In the genomic region with DNA sequence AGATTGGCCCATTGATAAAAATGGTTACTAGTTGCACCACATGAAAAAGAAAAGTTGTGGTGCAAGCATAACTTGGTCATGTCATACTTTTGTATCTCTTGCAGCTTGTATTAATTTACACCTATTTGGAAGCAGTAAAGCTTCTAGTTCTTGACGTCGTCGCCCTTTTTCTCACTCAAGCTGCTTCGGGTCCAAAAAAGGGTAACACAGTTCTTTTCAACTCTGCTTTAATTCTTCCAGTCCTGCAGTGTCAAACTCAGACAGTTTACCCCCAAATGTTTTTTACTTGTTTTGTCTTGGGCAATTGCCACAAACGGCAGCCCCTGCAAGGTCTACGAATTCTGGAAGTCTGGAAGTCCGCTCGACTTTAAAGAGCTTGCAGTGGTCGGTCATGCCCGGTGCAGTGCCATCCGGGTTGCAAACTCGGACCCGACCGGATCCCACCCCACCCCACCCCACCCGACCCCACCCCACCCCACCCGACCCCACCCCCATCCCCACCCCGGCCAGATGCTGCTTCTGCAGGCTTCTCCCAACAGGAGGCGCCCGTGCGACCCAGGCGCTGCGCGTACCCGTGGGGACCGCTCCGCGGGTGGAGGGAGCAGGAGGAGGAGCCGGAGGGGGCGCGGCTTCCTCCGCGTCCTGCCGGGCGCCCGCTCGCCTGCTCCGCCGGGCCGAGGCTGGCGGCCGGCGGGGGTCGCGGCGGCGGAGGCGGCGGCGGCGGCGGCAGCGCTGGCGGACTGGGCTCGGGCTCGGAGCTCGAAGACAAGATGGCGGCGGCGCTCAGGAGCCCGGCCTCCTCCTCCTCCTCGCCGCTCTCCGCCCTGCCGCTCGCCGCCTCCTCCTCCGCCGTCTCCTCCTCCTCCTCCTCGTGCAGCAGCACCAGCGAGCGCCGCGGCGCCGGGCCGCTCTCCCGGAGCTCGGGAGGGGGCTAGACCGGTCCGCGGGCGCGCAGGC, we compare ENCODE assay signal across 8 mouse cellular contexts. TPM values are rescaled to one million over a fixed set of nuclear protein-coding genes. Genes with fewer than 3 reads are reported as not detected.
DNase-seq lines count a peak whose midpoint lies in the region; ATAC-seq and TF ChIP-seq lines count a peak whose summit lies in the region.

A gene (plus strand): TSS at position 673 of the 957 bp plus-strand sequence.

- H3K9me3 ChIP-seq in G1E (replicated peaks): peaks cover 13% of the 10 kb centered on the region
- H3K9me3 ChIP-seq in hindbrain, embryonic 10.5 days: no peaks in the 10 kb centered on the region

- no peak for DNase-seq in G1E (ENCODE audit: low spot score)
- DNase-seq in cerebellum, adult 18-20 months: peak; percentile 90 to 92
- peak; percentile 88 for DNase-seq in hindbrain, embryonic 10.5 days (ENCODE audit: low spot score)
- DNase-seq in layer of hippocampus, postnatal 14 days (ENCODE audit: low spot score in 2 of 2): peak; percentile 85 to 86
- peak; percentile 94 for DNase-seq in lung, postnatal 14 days
- peak; percentile 92 for DNase-seq in retina, postnatal 1 day
- peak; percentile 96 for DNase-seq in thymus, postnatal 4 days

- H3K27ac ChIP-seq in hindbrain, embryonic 10.5 days: peak within 1 kb of the TSS; percentile 98

- peaks cover 17% of the 10 kb centered on the region; the same call in 1 of the 2 replicates for H3K27me3 ChIP-seq in G1E (ENCODE audit: insufficient read depth, low read length)
- H3K27me3 ChIP-seq in hindbrain, embryonic 10.5 days (ENCODE audit: insufficient read depth, poor library complexity, severe bottlenecking): peaks cover 17% of the 10 kb centered on the region

- TF ChIP-seq CTCF in G1E (IDR thresholded peaks at IDR 0.05; ENCODE audit: low read depth, low read length): no peak

- no peaks in the 10 kb centered on the region for H3K4me1 ChIP-seq in G1E (ENCODE audit: insufficient read depth, low read depth, low read length)
- peaks cover 40% of the 10 kb centered on the region for H3K4me1 ChIP-seq in hindbrain, embryonic 10.5 days (replicated peaks)

- no peak for ATAC-seq in G1E (ENCODE audit: extremely low read depth, insufficient number of reproducible peaks, low FRiP score, poor library complexity, severe bottlenecking)
- ATAC-seq in frontal cortex, adult (ENCODE audit: low TSS enrichment): peak; percentile 67

- no peaks in the 10 kb centered on the region for H3K36me3 ChIP-seq in G1E (replicated peaks)
- H3K36me3 ChIP-seq in hindbrain, embryonic 10.5 days: no peaks in the 10 kb centered on the region

- H3K4me3 ChIP-seq in G1E (ENCODE audit: low read depth, low read length): peak within 1 kb of the TSS; percentile 59; the same call in 1 of the 2 replicates
- H3K4me3 ChIP-seq in hindbrain, embryonic 10.5 days: peak within 1 kb of the TSS; percentile 99

- WGBS in hindbrain, embryonic 10.5 days: 2% methylated on average over 83 of the region's 83 CpGs

RNA-seq across cellular contexts. Expression of the gene that starts here (rescaled TPM):
- total RNA-seq in G1E (2014; fragmentation: Nextera tagmentation) (not detected in 2 replicates), G1E (2017) (0.23 and 0.27 TPM in 2 replicates)
- not detected in 2 replicates for polyA plus RNA-seq in G1E (2012)
- polyA plus RNA-seq in hindbrain, embryonic 10.5 days (2016; fragmentation: Nextera tagmentation; extraction: Ambion mirVana): 8.9 and 9.0 TPM in 2 replicates
- total RNA-seq in layer of hippocampus, postnatal 14 days (2021): 100 to 1,000 TPM in 1 of 2 experiments, 10 to 100 TPM in 1; 97.4 to 115 TPM

Comparison
In these comparisons a context has a peak if more than half of its experiments do, and no peak if none do; other contexts are left out.
1. RNA of the gene that starts here (total RNA-seq): 97.4 to 115 TPM in layer of hippocampus, postnatal 14 days; 0.23 to 0.27 TPM in G1E; every median in the first group is over 10 times any median in the second.